Mouse (Mus musculus): ENCODE measurements at regions not wholly inside any gene's neighbourhood (a gene's known extent, or its start where the extent isn't known, plus 50 kb on each side); places are given as distances from the start of the nearest gene placed in this dataset.

- TF ChIP-seq HCFC1 (IDR thresholded peaks at IDR 0.05; ENCODE audit: borderline replicate concordance, insufficient read depth, low read length): no peak
- TF ChIP-seq ZC3H11A (IDR thresholded peaks at IDR 0.05; ENCODE audit: borderline replicate concordance, low read depth, low read length): no peak
- no peak for TF ChIP-seq ZNF384 (IDR thresholded peaks at IDR 0.05; ENCODE audit: low read depth, low read length)
These were observed 483.9 kb upstream of the Igfbp3 start for GRCm38 (mm10) chr11:7697591-7697990.
